Mouse (Mus musculus) myocyte (in vitro differentiated cells): ENCODE data around the gene Senp3. TPM values are rescaled to one million over a fixed set of nuclear protein-coding genes. Genes with fewer than 3 reads are reported as not detected.
"Not testable (repeated sequence)": the region's sequence is repeated elsewhere in the genome, so short reads cannot be mapped to it uniquely, and the experiment has no call there.

Experiments used
- H3K27me3 ChIP-seq: one replicate; pipeline ENCODE4 v1.6.1; 2011; ENCODE audit not compliant: control insufficient read depth, insufficient read depth, insufficient read length
- H3K36me3 ChIP-seq: one replicate; pipeline ENCODE4 v1.6.1; 2011; ENCODE audit not compliant: control insufficient read depth, insufficient read depth
- H3K4me2 ChIP-seq: one replicate; pipeline ENCODE4 v1.6.1; 2011; ENCODE audit warnings: low read depth, control low read depth
- H3K4me3 ChIP-seq: one replicate; pipeline ENCODE4 v1.5.1; 2011; ENCODE audit warnings: mild to moderate bottlenecking, control low read depth, moderate library complexity
- H3K79me2 ChIP-seq: one replicate; pipeline ENCODE4 v1.6.1; 2011; ENCODE audit not compliant: control insufficient read depth, insufficient read depth
- H3ac ChIP-seq: one replicate; pipeline ENCODE4 v1.6.1; 2011; ENCODE audit not compliant: control insufficient read depth, insufficient read length
- CEBPB ChIP-seq: IDR thresholded peaks from 2 replicates; pipeline ENCODE4 v1.6.1; 2011; ENCODE audit warnings: mild to moderate bottlenecking, moderate library complexity; ENCODE audit not compliant: poor library complexity, insufficient read depth, severe bottlenecking
- E2F4 ChIP-seq: IDR thresholded peaks from one replicate; pipeline ENCODE4 v1.6.1; 2011; ENCODE audit warnings: mild to moderate bottlenecking, control low read depth, moderate library complexity; ENCODE audit not compliant: insufficient read depth
- MAX ChIP-seq: IDR thresholded peaks from one replicate; pipeline ENCODE4 v1.6.1; 2011; ENCODE audit warnings: low read depth, mild to moderate bottlenecking, control low read depth
- MYOD1 ChIP-seq, 3 experiments: IDR thresholded peaks; one replicate each; pipeline ENCODE4 v1.6.1; 2011; ENCODE audit warnings: control low read depth in 2 of 3, low read depth in 2 of 3, mild to moderate bottlenecking in 2 of 3, moderate library complexity in 1 of 3; ENCODE audit not compliant: insufficient read length in 2 of 3, control insufficient read depth in 1 of 3
- MYOG ChIP-seq, 3 experiments: IDR thresholded peaks; one replicate each; pipeline ENCODE4 v1.6.1; 2011; ENCODE audit warnings: control low read depth in 2 of 3, low read depth in 2 of 3, mild to moderate bottlenecking in 2 of 3; ENCODE audit not compliant: insufficient read length in 2 of 3, control insufficient read depth in 1 of 3, insufficient read depth in 1 of 3
- POLR2A ChIP-seq: IDR thresholded peaks from one replicate; pipeline ENCODE4 v1.6.1; 2011; ENCODE audit warnings: low read depth, mild to moderate bottlenecking, control low read depth, moderate library complexity; ENCODE audit not compliant: insufficient read length
- POLR2AphosphoS2 ChIP-seq: IDR thresholded peaks from one replicate; pipeline ENCODE4 v1.6.1; 2011; ENCODE audit warnings: low read depth, control low read depth; ENCODE audit not compliant: insufficient read length
- REST ChIP-seq: IDR thresholded peaks from one replicate; pipeline ENCODE4 v1.6.1; 2011; ENCODE audit warnings: mild to moderate bottlenecking, control low read depth, moderate library complexity; ENCODE audit not compliant: insufficient read depth, insufficient read length
- SRF ChIP-seq: IDR thresholded peaks from one replicate; pipeline ENCODE4 v1.6.1; 2011; ENCODE audit warnings: low read depth; ENCODE audit not compliant: control insufficient read depth, insufficient read length
- TCF12 ChIP-seq: IDR thresholded peaks from one replicate; pipeline ENCODE4 v1.6.1; 2011; ENCODE audit warnings: mild to moderate bottlenecking, control low read depth; ENCODE audit not compliant: poor library complexity, insufficient read depth, severe bottlenecking
- TCF3 ChIP-seq: IDR thresholded peaks from one replicate; pipeline ENCODE4 v1.6.1; 2011; ENCODE audit warnings: low read depth, control low read depth; ENCODE audit not compliant: insufficient read length
- USF1 ChIP-seq: IDR thresholded peaks from one replicate; pipeline ENCODE4 v1.6.1; 2011; ENCODE audit warnings: low read depth, mild to moderate bottlenecking, control low read depth, moderate library complexity
- polyA plus RNA-seq: library from polyadenylated mRNA; unstranded; fragments of >200 nt; fragmentation: generic; extraction: Trizol; gene quantifications from one replicate; pipeline ENCODE4 v1.2.1, GENCODE M21; 2012; ENCODE audit warnings: missing spikeins

Senp3 gene
- polyA plus RNA-seq, 1 experiment: 70.5 TPM

DNA sequence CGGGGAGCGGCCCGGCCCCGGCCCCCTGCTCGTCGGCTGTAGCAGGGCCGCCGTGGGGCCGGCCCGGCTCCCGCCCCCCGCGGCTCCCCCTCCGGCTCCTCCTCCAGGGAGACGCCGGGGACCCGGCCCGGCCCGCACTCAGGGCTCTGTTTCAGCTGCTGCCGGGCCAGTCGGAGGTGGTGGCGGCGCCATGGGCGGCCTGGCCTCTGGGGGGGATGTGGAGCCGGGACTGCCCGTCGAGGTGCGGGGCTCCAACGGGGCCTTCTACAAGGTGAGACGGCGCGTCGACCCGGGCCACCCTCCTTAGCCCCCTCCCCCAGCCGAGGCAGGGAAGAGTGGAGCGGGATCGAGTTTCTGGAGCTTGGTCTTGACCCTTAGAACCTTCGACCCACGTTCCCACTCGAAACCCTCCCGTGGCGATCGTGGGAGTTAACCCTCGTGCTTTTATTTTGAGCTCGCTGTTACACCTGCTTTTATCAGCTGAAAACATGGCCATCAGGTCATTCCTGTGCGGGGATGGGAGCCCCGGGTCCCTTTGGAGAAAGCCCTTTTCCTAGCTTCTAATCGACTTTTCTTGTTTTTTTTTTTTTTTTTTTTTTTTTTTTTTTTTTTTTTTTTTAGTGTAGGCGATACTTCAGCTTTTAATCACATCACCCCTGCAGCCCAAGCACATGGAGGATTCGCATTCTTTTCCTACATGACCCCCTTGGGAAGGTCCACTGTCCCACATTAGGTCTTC is 48.6 kb downstream of the Senp3 start:
- TF ChIP-seq POLR2AphosphoS2 (no peak), REST (no peak), MYOG (IDR thresholded peaks at IDR 0.05; ENCODE audit: control insufficient read depth in 1 of 3, insufficient read depth in 1 of 3, insufficient read length in 2 of 3, low read depth in 2 of 3) (peak in 1 of 3 experiments; percentile 12), MAX (no peak), TCF12 (no peak), TCF3 (no peak), POLR2A (no peak), USF1 (no peak), MYOD1 (IDR thresholded peaks at IDR 0.05; ENCODE audit: control insufficient read depth in 1 of 3, insufficient read length in 2 of 3, low read depth in 2 of 3) (peak in 1 of 3 experiments; percentile 38), SRF (no peak), CEBPB (no peak), E2F4 (no peak)
- peak overlapping the region; percentile 34 for H3ac ChIP-seq
- H3K4me3 ChIP-seq: peak overlapping the region; percentile 58
- H3K27me3 ChIP-seq: no peaks in the 10 kb centered on the region
- peaks cover 47% of the 10 kb centered on the region for H3K79me2 ChIP-seq
- H3K36me3 ChIP-seq: no peaks in the 10 kb centered on the region
- H3K4me2 ChIP-seq: peak overlapping the region; percentile 95

DNA sequence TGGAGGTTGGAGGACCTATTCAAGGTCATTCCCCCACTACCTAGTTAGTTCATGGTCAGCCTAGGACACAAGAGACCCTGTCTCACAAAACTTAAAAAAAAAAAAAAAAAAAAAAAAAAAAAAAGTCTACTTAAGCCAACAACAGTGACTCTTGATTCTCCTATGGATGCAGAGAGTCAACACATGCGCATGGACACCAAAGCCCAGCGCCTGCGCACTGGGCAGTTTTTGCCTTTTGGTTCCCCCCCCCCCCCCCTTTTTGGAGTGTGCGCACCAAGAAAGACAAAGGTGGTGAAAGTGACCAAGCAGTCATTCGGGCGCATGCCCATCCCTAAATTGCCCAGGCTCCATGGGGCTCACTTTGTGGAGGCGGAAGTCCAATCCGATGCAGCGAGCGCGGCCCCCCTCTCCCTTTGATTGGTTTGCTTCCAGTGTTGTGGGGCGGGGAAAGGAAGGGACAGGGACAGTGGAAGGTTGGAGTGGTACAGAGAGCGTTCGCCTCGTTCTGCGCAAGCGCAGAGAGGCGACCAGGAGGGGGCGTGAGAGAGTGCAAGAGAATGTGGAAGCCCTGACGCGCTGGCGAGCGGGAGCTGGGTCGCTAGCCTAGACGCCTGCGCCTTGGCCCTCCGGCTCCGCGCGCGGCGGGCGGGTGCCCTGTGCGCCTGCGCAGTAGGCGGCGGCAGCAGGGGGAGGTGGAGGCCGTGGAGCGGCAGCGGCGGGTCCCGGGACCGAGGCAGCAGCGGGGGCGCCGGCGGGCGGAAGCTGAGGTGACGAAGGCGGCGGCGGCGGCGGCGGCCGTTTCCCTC is 49.4 kb downstream of the Senp3 start, which contains the start of gene Fxr2:
Gene Fxr2, plus strand, starts transcription at position 707 of the 806 bp plus-strand sequence.
- no peaks in the 10 kb centered on the region for H3K36me3 ChIP-seq
- TF ChIP-seq TCF3 (no peak), E2F4 (no peak), TCF12 (no peak), POLR2AphosphoS2 (peak; percentile 89), POLR2A (peak; percentile 85), SRF (no peak), MYOG (IDR thresholded peaks at IDR 0.05; ENCODE audit: control insufficient read depth in 1 of 3, insufficient read depth in 1 of 3, insufficient read length in 2 of 3, low read depth in 2 of 3) (no peak), CEBPB (no peak)
- peak within 1 kb of the TSS; percentile 34 for H3ac ChIP-seq
- H3K4me3 ChIP-seq: peak within 1 kb of the TSS; percentile 58
- peaks cover 43% of the 10 kb centered on the region for H3K79me2 ChIP-seq
- H3K4me2 ChIP-seq: peak within 1 kb of the TSS; percentile 95
- no peaks in the 10 kb centered on the region for H3K27me3 ChIP-seq

DNA sequence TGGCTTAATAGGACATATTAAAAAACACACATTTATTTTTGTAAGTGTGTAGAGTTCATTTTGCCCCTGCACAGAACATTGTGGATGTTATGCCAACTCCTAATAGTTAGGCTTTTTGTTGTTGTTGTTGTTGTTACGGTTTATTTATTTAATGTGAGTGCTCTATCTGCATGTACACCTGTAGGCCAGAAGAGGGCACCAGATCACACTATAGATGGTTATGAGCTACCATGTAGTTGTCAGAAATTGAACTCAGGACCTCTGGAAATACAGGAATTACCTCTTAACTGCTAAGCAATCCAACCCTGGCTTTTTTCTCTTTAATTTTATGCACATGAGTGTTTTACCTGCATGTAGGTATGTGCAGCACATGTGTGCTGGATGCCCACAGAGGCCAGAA is 52.1 kb downstream of the Senp3 start:
- Histone ChIP-seq H3K27me3 (no peaks in the 10 kb centered on the region), H3K4me2 (no peak overlapping the region), H3ac (no peak overlapping the region), H3K36me3 (no peaks in the 10 kb centered on the region), H3K79me2 (peaks cover 16% of the 10 kb centered on the region), H3K4me3 (no peak overlapping the region)
- no peak for TF ChIP-seq MAX
- TF ChIP-seq TCF12: no peak

DNA sequence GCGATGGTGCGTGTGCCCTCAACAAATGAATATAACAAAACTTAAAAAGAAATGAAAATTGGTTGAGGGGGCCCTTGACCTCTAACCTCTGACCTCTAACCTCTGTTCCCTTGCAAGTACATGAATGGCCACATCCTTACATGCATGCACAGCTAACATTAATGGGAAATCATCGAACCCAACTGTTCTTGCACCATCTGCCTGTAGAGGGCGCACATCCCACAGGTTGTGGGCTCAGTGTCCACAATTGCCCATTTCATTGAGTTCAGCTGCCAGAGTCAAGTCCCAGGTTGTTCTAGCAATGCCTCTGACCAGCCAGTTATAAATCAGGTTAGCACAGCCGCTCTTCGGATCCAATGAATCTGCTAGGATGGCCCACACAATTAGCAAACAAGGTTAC is 53.6 kb downstream of the Senp3 start:
- peak overlapping the region; percentile 48 for H3K4me2 ChIP-seq
- TF ChIP-seq MYOG (IDR thresholded peaks at IDR 0.05; ENCODE audit: control insufficient read depth in 1 of 3, insufficient read depth in 1 of 3, insufficient read length in 2 of 3, low read depth in 2 of 3): peak in 1 of 3 experiments; percentile 8
- no peak for TF ChIP-seq REST
- H3ac ChIP-seq: no peak overlapping the region
- H3K27me3 ChIP-seq: no peaks in the 10 kb centered on the region
- no peak overlapping the region for H3K4me3 ChIP-seq
- H3K79me2 ChIP-seq: peaks cover 1% of the 10 kb centered on the region
- no peaks in the 10 kb centered on the region for H3K36me3 ChIP-seq

DNA sequence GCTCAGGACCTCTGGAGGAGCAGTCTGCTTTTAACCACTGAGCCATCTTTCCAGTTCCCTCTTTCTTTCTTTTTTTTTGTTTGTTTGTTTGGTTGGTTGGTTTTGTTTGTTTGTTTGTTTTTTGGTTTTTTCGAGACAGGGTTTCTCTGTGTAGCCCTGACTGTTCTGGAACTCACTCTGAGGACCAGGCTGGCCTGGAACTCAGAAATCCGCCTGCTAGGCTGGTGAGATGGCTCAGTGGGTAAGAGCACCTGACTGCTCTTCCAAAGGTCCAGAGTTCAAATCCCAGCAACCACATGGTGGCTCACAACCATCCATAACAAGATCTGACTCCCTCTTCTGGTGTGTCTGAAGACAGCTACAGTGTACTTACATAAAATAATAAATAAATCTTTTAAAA is 57.5 kb downstream of the Senp3 start:
- not testable (repeated sequence) for H3K36me3 ChIP-seq, H3K4me3 ChIP-seq, H3K4me2 ChIP-seq, H3K27me3 ChIP-seq, H3ac ChIP-seq, H3K79me2 ChIP-seq

Other genes with a start within 250 kb of the Senp3 start
- 0.24 TPM for gene Dnah2, start 133.0 kb downstream of the Senp3 start, polyA plus RNA-seq
- gene Efnb3, start 121.9 kb downstream of the Senp3 start, polyA plus RNA-seq: 0.36 TPM
- gene Wrap53, start 101.8 kb downstream of the Senp3 start, polyA plus RNA-seq: 9.1 TPM
- gene Trp53, start 101.7 kb downstream of the Senp3 start, polyA plus RNA-seq: 119 TPM
- gene Atp1b2, start 76.1 kb downstream of the Senp3 start, polyA plus RNA-seq: 6.6 TPM
- gene Shbg, start 64.2 kb downstream of the Senp3 start, polyA plus RNA-seq: 0.05 TPM
- 3.6 TPM for gene Sat2, start 60.1 kb downstream of the Senp3 start, polyA plus RNA-seq
- 104 TPM for gene Fxr2, start 49.1 kb downstream of the Senp3 start, polyA plus RNA-seq
- 0.07 TPM for gene Sox15, start 26.8 kb downstream of the Senp3 start, polyA plus RNA-seq
- 39.1 TPM for gene Mpdu1, start 19.4 kb downstream of the Senp3 start, polyA plus RNA-seq
- 0.96 TPM for gene Cd68, start 15.9 kb downstream of the Senp3 start, polyA plus RNA-seq
- 553 TPM for gene Eif4a1, start 9.7 kb downstream of the Senp3 start, polyA plus RNA-seq
- gene Tnfsf13, start 3.7 kb upstream of the Senp3 start, polyA plus RNA-seq: 0.07 TPM
- 5.5 TPM for gene Tnfsf12, start 13.8 kb upstream of the Senp3 start, polyA plus RNA-seq
- 1.6 TPM for gene Tnfsfm13, start 14.0 kb upstream of the Senp3 start, polyA plus RNA-seq
- 69.5 TPM for gene Polr2a, start 76.6 kb upstream of the Senp3 start, polyA plus RNA-seq
- gene Slc35g3, start 79.9 kb upstream of the Senp3 start, polyA plus RNA-seq: 0.26 TPM
- 9.4 TPM for gene Zbtb4, start 83.8 kb upstream of the Senp3 start, polyA plus RNA-seq
- 95.3 TPM for gene Chrnb1, start 113.9 kb upstream of the Senp3 start, polyA plus RNA-seq
- gene Fgf11, start 119.8 kb upstream of the Senp3 start, polyA plus RNA-seq: 17.5 TPM
- 0.61 TPM for gene Tmem102, start 123.5 kb upstream of the Senp3 start, polyA plus RNA-seq
- gene Gm39566, start 133.2 kb upstream of the Senp3 start, polyA plus RNA-seq: 0.02 TPM
- not detected for gene Spem2, start 136.4 kb upstream of the Senp3 start, polyA plus RNA-seq
- gene Spem1, start 140.1 kb upstream of the Senp3 start, polyA plus RNA-seq: 0.05 TPM
- 12.8 TPM for gene Nlgn2, start 155.7 kb upstream of the Senp3 start, polyA plus RNA-seq
- 259 TPM for gene Tmem256, start 156.4 kb upstream of the Senp3 start, polyA plus RNA-seq
- gene Plscr3, start 164.3 kb upstream of the Senp3 start, polyA plus RNA-seq: 91.9 TPM
- not detected for gene Tnk1, start 176.6 kb upstream of the Senp3 start, polyA plus RNA-seq
- not detected for gene Tmem95, start 195.9 kb upstream of the Senp3 start, polyA plus RNA-seq
- gene Kctd11, start 199.3 kb upstream of the Senp3 start, polyA plus RNA-seq: 24.5 TPM
- gene Acap1, start 213.5 kb upstream of the Senp3 start, polyA plus RNA-seq: 1.4 TPM
- 3.0 TPM for gene 2810408A11Rik, start 218.9 kb upstream of the Senp3 start, polyA plus RNA-seq
- 42.2 TPM for gene Neurl4, start 219.0 kb upstream of the Senp3 start, polyA plus RNA-seq
- 38.0 TPM for gene Gps2, start 231.8 kb upstream of the Senp3 start, polyA plus RNA-seq
- gene Eif5a, start 239.9 kb upstream of the Senp3 start, polyA plus RNA-seq: 1,243 TPM